Mouse (Mus musculus): Measurements from ENCODE around the gene Vtcn1. TPM values are rescaled to one million over a fixed set of nuclear protein-coding genes. Genes with fewer than 3 reads are reported as not detected.
"Not testable (repeated sequence)": the region's sequence is repeated elsewhere in the genome, so short reads cannot be mapped to it uniquely, and the experiment has no call there.

The Vtcn1 gene
- polyA plus RNA-seq, 1 experiment from 2014 or later: not detected

GRCm38 (mm10) chr3:100798872-100799422 is 26.3 kb upstream of the Vtcn1 start:
- H3K4me2 ChIP-seq: no peak overlapping the region
- no peaks in the 10 kb centered on the region for H3K36me3 ChIP-seq (ENCODE audit: control insufficient read depth, insufficient read depth, low read length)
- no peaks in the 10 kb centered on the region for H3K4me1 ChIP-seq (replicated peaks; ENCODE audit: control insufficient read depth, insufficient read depth, low read length)
- H3K4me3 ChIP-seq (ENCODE audit: low read depth, low read length): no peak overlapping the region
- no peak for DNase-seq (ENCODE audit: low spot score)
- no peaks in the 10 kb centered on the region for H3K27me3 ChIP-seq (replicated peaks; ENCODE audit: control insufficient read depth, insufficient read depth, low read length)
- no peaks in the 10 kb centered on the region for H3K9me3 ChIP-seq (ENCODE audit: control insufficient read depth, low read length)
- no peak overlapping the region for H3K27ac ChIP-seq (ENCODE audit: low read depth, low read length)
- ATAC-seq (replicated peaks; ENCODE audit: low FRiP score): no peak
- H3K9ac ChIP-seq (ENCODE audit: low read depth, low read length): no peak overlapping the region
- 83% methylated on average over 3 of the region's 3 CpGs for WGBS

- no peak overlapping the region for H3K4me3 ChIP-seq (ENCODE audit: low read depth, low read length)
- no peaks in the 10 kb centered on the region for H3K36me3 ChIP-seq (ENCODE audit: control insufficient read depth, insufficient read depth, low read length)
- 94% methylated on average over 1 of the region's 1 CpGs for WGBS
- H3K4me1 ChIP-seq (replicated peaks; ENCODE audit: control insufficient read depth, insufficient read depth, low read length): no peaks in the 10 kb centered on the region
- DNase-seq (ENCODE audit: low spot score) (no peak), ATAC-seq (replicated peaks; ENCODE audit: low FRiP score) (no peak)
- no peak overlapping the region for H3K9ac ChIP-seq (ENCODE audit: low read depth, low read length)
- no peaks in the 10 kb centered on the region for H3K27me3 ChIP-seq (replicated peaks; ENCODE audit: control insufficient read depth, insufficient read depth, low read length)
- no peak overlapping the region for H3K4me2 ChIP-seq
- H3K9me3 ChIP-seq (ENCODE audit: control insufficient read depth, low read length): no peaks in the 10 kb centered on the region
- H3K27ac ChIP-seq (ENCODE audit: low read depth, low read length): no peak overlapping the region
Measured at GRCm38 (mm10) chr3:100804975-100805374, 20.3 kb upstream of the Vtcn1 start.

- no peak overlapping the region for H3K4me2 ChIP-seq
- no peak overlapping the region for H3K9ac ChIP-seq (ENCODE audit: low read depth, low read length)
- no peaks in the 10 kb centered on the region for H3K9me3 ChIP-seq (ENCODE audit: control insufficient read depth, low read length)
- DNase-seq (ENCODE audit: low spot score) (no peak), ATAC-seq (replicated peaks; ENCODE audit: low FRiP score) (no peak)
- no peaks in the 10 kb centered on the region for H3K36me3 ChIP-seq (ENCODE audit: control insufficient read depth, insufficient read depth, low read length)
- H3K27ac ChIP-seq (ENCODE audit: low read depth, low read length): no peak overlapping the region
- H3K4me1 ChIP-seq (replicated peaks; ENCODE audit: control insufficient read depth, insufficient read depth, low read length): no peaks in the 10 kb centered on the region
- 72% methylated on average over 6 of the region's 6 CpGs for WGBS
- no peak overlapping the region for H3K4me3 ChIP-seq (ENCODE audit: low read depth, low read length)
- no peaks in the 10 kb centered on the region for H3K27me3 ChIP-seq (replicated peaks; ENCODE audit: control insufficient read depth, insufficient read depth, low read length)
Measured at GRCm38 (mm10) chr3:100805925-100806324, 19.3 kb upstream of the Vtcn1 start.

- ATAC-seq (replicated peaks; ENCODE audit: low FRiP score): no peak
- H3K36me3 ChIP-seq (ENCODE audit: control insufficient read depth, insufficient read depth, low read length): no peaks in the 10 kb centered on the region
- no peak overlapping the region for H3K27ac ChIP-seq (ENCODE audit: low read depth, low read length)
- no peak overlapping the region for H3K4me2 ChIP-seq
- DNase-seq (ENCODE audit: low spot score): no peak
- H3K27me3 ChIP-seq (replicated peaks; ENCODE audit: control insufficient read depth, insufficient read depth, low read length): no peaks in the 10 kb centered on the region
- H3K4me3 ChIP-seq (ENCODE audit: low read depth, low read length): no peak overlapping the region
- no peaks in the 10 kb centered on the region for H3K9me3 ChIP-seq (ENCODE audit: control insufficient read depth, low read length)
- H3K4me1 ChIP-seq (replicated peaks; ENCODE audit: control insufficient read depth, insufficient read depth, low read length): no peaks in the 10 kb centered on the region
- WGBS: 66% methylated on average over 2 of the region's 2 CpGs
- no peak overlapping the region for H3K9ac ChIP-seq (ENCODE audit: low read depth, low read length)
Measured at GRCm38 (mm10) chr3:100810461-100810860, 14.8 kb upstream of the Vtcn1 start.

- Histone ChIP-seq H3K4me3 (ENCODE audit: low read depth, low read length) (no peak overlapping the region), H3K9me3 (ENCODE audit: control insufficient read depth, low read length) (no peaks in the 10 kb centered on the region), H3K4me2 (no peak overlapping the region), H3K4me1 (replicated peaks; ENCODE audit: control insufficient read depth, insufficient read depth, low read length) (no peaks in the 10 kb centered on the region), H3K36me3 (ENCODE audit: control insufficient read depth, insufficient read depth, low read length) (no peaks in the 10 kb centered on the region), H3K27ac (ENCODE audit: low read depth, low read length) (no peak overlapping the region), H3K9ac (ENCODE audit: low read depth, low read length) (no peak overlapping the region), H3K27me3 (replicated peaks; ENCODE audit: control insufficient read depth, insufficient read depth, low read length) (no peaks in the 10 kb centered on the region)
- DNase-seq (ENCODE audit: low spot score) (no peak), ATAC-seq (replicated peaks; ENCODE audit: low FRiP score) (no peak)
- WGBS: 62% methylated on average over 2 of the region's 2 CpGs
Measured at GRCm38 (mm10) chr3:100811836-100812235, 13.4 kb upstream of the Vtcn1 start.

- ATAC-seq (replicated peaks; ENCODE audit: low FRiP score): not testable (repeated sequence)
- 58% methylated on average over 1 of the region's 1 CpGs for WGBS
Measured at GRCm38 (mm10) chr3:100815490-100815889, 9.8 kb upstream of the Vtcn1 start.

GRCm38 (mm10) chr3:100818709-100819108 is 6.5 kb upstream of the Vtcn1 start:
- Histone ChIP-seq H3K27me3 (replicated peaks; ENCODE audit: control insufficient read depth, insufficient read depth, low read length) (no peaks in the 10 kb centered on the region), H3K4me3 (ENCODE audit: low read depth, low read length) (no peak overlapping the region), H3K4me1 (replicated peaks; ENCODE audit: control insufficient read depth, insufficient read depth, low read length) (no peaks in the 10 kb centered on the region), H3K36me3 (ENCODE audit: control insufficient read depth, insufficient read depth, low read length) (no peaks in the 10 kb centered on the region), H3K9ac (ENCODE audit: low read depth, low read length) (no peak overlapping the region), H3K27ac (ENCODE audit: low read depth, low read length) (no peak overlapping the region), H3K9me3 (ENCODE audit: control insufficient read depth, low read length) (no peaks in the 10 kb centered on the region), H3K4me2 (no peak overlapping the region)
- 71% methylated on average over 4 of the region's 4 CpGs for WGBS
- ATAC-seq (replicated peaks; ENCODE audit: low FRiP score): no peak
- DNase-seq (ENCODE audit: low spot score): no peak

More at GRCm38 (mm10) chr3:100815490-100815889, 9.8 kb upstream of the Vtcn1 start:
- H3K36me3 ChIP-seq (ENCODE audit: control insufficient read depth, insufficient read depth, low read length); H3K4me2 ChIP-seq; H3K4me3 ChIP-seq (ENCODE audit: low read depth, low read length); H3K27me3 ChIP-seq (replicated peaks; ENCODE audit: control insufficient read depth, insufficient read depth, low read length); DNase-seq (ENCODE audit: low spot score); H3K4me1 ChIP-seq (replicated peaks; ENCODE audit: control insufficient read depth, insufficient read depth, low read length); H3K9ac ChIP-seq (ENCODE audit: low read depth, low read length); H3K9me3 ChIP-seq (ENCODE audit: control insufficient read depth, low read length); H3K27ac ChIP-seq (ENCODE audit: low read depth, low read length): not testable (repeated sequence)

- no peak for ATAC-seq (replicated peaks; ENCODE audit: low FRiP score)
Measured at GRCm38 (mm10) chr3:100819571-100819970, 5.7 kb upstream of the Vtcn1 start.

GRCm38 (mm10) chr3:100820852-100821251 is 4.4 kb upstream of the Vtcn1 start:
- Histone ChIP-seq H3K4me3 (ENCODE audit: low read depth, low read length) (no peak overlapping the region), H3K9ac (ENCODE audit: low read depth, low read length) (no peak overlapping the region), H3K27ac (ENCODE audit: low read depth, low read length) (no peak overlapping the region), H3K4me1 (replicated peaks; ENCODE audit: control insufficient read depth, insufficient read depth, low read length) (no peaks in the 10 kb centered on the region), H3K27me3 (replicated peaks; ENCODE audit: control insufficient read depth, insufficient read depth, low read length) (no peaks in the 10 kb centered on the region), H3K4me2 (no peak overlapping the region), H3K36me3 (ENCODE audit: control insufficient read depth, insufficient read depth, low read length) (no peaks in the 10 kb centered on the region), H3K9me3 (ENCODE audit: control insufficient read depth, low read length) (no peaks in the 10 kb centered on the region)
- DNase-seq (ENCODE audit: low spot score) (no peak), ATAC-seq (replicated peaks; ENCODE audit: low FRiP score) (no peak)
- WGBS: 43% methylated on average over 2 of the region's 2 CpGs

More at GRCm38 (mm10) chr3:100819571-100819970, 5.7 kb upstream of the Vtcn1 start:
- Histone ChIP-seq H3K4me3 (ENCODE audit: low read depth, low read length) (no peak overlapping the region), H3K4me2 (no peak overlapping the region), H3K9ac (ENCODE audit: low read depth, low read length) (no peak overlapping the region), H3K36me3 (ENCODE audit: control insufficient read depth, insufficient read depth, low read length) (no peaks in the 10 kb centered on the region), H3K27ac (ENCODE audit: low read depth, low read length) (no peak overlapping the region), H3K27me3 (replicated peaks; ENCODE audit: control insufficient read depth, insufficient read depth, low read length) (no peaks in the 10 kb centered on the region), H3K9me3 (ENCODE audit: control insufficient read depth, low read length) (no peaks in the 10 kb centered on the region), H3K4me1 (replicated peaks; ENCODE audit: control insufficient read depth, insufficient read depth, low read length) (no peaks in the 10 kb centered on the region)
- DNase-seq (ENCODE audit: low spot score): no peak
- WGBS: 86% methylated on average over 5 of the region's 5 CpGs
